Mouse (Mus musculus) kidney, embryonic 14.5 days (tissue): Measurements from ENCODE around the gene Arg1. TPM values are rescaled to one million over a fixed set of nuclear protein-coding genes. Genes with fewer than 3 reads are reported as not detected.
A peak's percentile ranks its signal among the peaks of the same experiment; 100 is the strongest.

ENCODE experiments used
- ATAC-seq: fragments of 200-750 bp; cut with Nextera tagmentation; 2 replicates; pipeline ENCODE4 v1.8.0; 2017; ENCODE audit warnings: moderate number of reproducible peaks, mild to moderate bottlenecking, moderate TSS enrichment, moderate library complexity; ENCODE audit not compliant: low FRiP score, low TSS enrichment
- H3K27ac ChIP-seq: fragments of 300-500 bp; sonication (generic); 2 replicates; pipeline ENCODE4 v1.5.1; 2014; ENCODE audit warnings: low read depth, mild to moderate bottlenecking, low read length, moderate library complexity, mixed read lengths
- H3K27me3 ChIP-seq: fragments of 300-500 bp; sonication (generic); 2 replicates; pipeline ENCODE4 v1.6.1; 2014; ENCODE audit warnings: mild to moderate bottlenecking, low read length; ENCODE audit not compliant: control insufficient read depth, insufficient read depth
- H3K36me3 ChIP-seq: fragments of 300-500 bp; sonication (generic); 2 replicates; pipeline ENCODE4 v1.6.1; 2014; ENCODE audit warnings: low read length, mixed read lengths; ENCODE audit not compliant: control insufficient read depth, insufficient read depth
- H3K4me1 ChIP-seq: fragments of 300-500 bp; sonication (generic); 2 replicates; pipeline ENCODE4 v1.6.1; 2014; ENCODE audit warnings: low read length, mixed read lengths; ENCODE audit not compliant: control insufficient read depth, insufficient read depth
- H3K4me2 ChIP-seq: fragments of 300-500 bp; sonication (generic); replicated peaks from 2 replicates; pipeline ENCODE4 v1.6.1; 2014; ENCODE audit warnings: low read depth, mild to moderate bottlenecking, low read length
- H3K4me3 ChIP-seq: fragments of 300-500 bp; sonication (generic); 2 replicates; pipeline ENCODE4 v1.5.1; 2014; ENCODE audit warnings: mild to moderate bottlenecking, low read length
- H3K9ac ChIP-seq: fragments of 300-500 bp; sonication (generic); 2 replicates; pipeline ENCODE4 v1.6.1; 2014; ENCODE audit warnings: low read depth, mild to moderate bottlenecking, low read length, moderate library complexity
- H3K9me3 ChIP-seq: fragments of 300-500 bp; sonication (generic); 2 replicates; pipeline ENCODE4 v1.6.1; 2016; ENCODE audit warnings: low read length; ENCODE audit not compliant: control insufficient read depth
- WGBS: fragments of 180-500 bp; shearing (Covaris S2); extraction: QIAGEN DNeasy Blood & Tissue Kit; methylation state at CpG from one replicate; pipeline ENCODE4 v1.1.7; 2014; 5-methylcytosine and 5-hydroxymethylcytosine counted together
- microRNA-seq: library from miRNA; unstranded; fragments of <30 nt; microRNA quantifications from one replicate; pipeline ENCODE4, GENCODE M21; 2016
- polyA plus RNA-seq: library from polyadenylated mRNA; unstranded; fragments of >200 nt; fragmentation: Nextera tagmentation; extraction: Ambion mirVana; gene quantifications from 2 replicates; pipeline ENCODE4 v1.2.1, GENCODE M21; 2014

Gene Arg1
- polyA plus RNA-seq, 1 experiment from 2014 or later = 3.6 TPM

DNA sequence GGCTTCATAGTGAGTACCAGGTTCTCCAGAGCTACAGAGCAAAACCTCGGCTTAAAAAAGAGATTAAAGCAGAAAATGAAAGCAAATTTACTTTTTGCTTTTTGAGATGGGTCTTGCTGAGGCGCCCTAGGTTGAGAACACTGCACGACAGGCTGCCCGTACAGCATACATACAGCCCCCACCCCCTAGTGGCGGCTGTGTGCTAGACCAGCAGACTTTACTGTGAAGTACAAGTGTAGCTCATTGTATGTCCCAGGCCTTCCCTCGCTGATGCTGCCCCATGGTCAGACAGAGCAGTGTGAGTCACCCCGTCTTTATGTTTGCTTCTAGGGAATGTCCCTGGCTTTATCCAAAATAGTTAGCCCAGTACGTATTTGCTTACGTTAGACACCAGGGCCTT, 41.3 kb downstream of the Arg1 start:
- ATAC-seq = peak; percentile 55; the same call in 1 of the 2 replicates
- H3K4me2 ChIP-seq = no peak overlapping the region
- no peak overlapping the region for H3K27ac ChIP-seq
- H3K36me3 ChIP-seq = peaks cover 89% of the 10 kb centered on the region
- H3K9me3 ChIP-seq = no peaks in the 10 kb centered on the region
- WGBS = 88% methylated on average over 9 of the region's 9 CpGs
- H3K27me3 ChIP-seq = no peaks in the 10 kb centered on the region
- no peak overlapping the region for H3K4me3 ChIP-seq
- H3K4me1 ChIP-seq = no peaks in the 10 kb centered on the region
- H3K9ac ChIP-seq = no peak overlapping the region

DNA sequence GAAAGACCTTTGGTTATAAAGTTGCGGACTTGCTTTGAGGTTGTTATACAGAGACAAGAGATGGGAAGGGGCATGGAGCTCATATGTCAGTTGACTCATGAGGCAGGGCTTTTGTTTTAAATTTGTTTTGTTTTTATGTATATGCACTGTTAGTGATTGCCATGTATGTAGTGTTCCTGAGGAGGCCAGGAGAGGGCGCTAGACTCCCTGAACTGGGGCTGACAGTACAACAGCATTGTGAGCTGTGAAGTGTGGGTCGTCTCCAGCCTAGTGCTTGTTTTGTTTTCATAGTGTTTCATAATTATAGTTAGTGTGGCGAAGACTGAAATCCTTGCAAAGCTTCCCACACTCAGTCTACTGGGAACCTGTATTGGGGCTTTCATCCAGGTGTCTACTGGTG, 53.7 kb downstream of the Arg1 start:
- H3K4me2 ChIP-seq = no peak overlapping the region
- H3K36me3 ChIP-seq = peaks cover 65% of the 10 kb centered on the region
- H3K4me3 ChIP-seq = no peak overlapping the region
- no peak overlapping the region for H3K27ac ChIP-seq
- 77% methylated on average over 4 of the region's 4 CpGs for WGBS
- H3K9ac ChIP-seq = no peak overlapping the region
- no peaks in the 10 kb centered on the region for H3K9me3 ChIP-seq
- no peak for ATAC-seq
- H3K27me3 ChIP-seq = no peaks in the 10 kb centered on the region
- H3K4me1 ChIP-seq = 0 out of 2 replicates have a peak, but pooled peaks cover 2% of the 10 kb centered on the region

DNA sequence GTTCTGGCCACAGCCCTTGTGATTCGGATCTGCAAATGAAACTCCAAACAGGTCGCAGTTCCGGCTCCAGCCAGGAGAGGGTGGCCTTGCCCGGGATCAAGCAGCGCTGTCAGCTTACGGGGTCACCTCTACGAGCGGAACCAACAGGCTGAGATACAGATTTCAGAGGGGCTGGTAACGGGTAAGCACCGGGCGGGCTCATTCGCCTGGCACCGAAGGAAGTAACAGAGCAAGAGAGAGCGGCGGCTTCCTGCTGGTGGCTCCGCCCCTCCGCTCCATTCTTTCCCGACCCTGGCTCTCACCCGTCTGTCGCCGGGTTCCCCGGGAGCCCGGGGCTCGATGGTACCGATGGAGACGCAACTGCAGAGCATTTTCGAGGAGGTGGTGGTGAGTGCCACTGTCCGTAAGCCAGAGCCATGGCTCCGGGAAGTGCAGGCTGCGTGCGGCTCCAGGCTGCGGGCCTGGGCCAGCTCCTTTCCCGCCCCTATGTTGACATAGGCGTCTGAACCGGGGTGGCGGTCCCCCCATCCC, 57.5 kb downstream of the Arg1 start, which contains the start of gene Med23:
Med23 (plus strand) TSS at position 227 of the 531 bp plus-strand sequence.
- Histone ChIP-seq H3K9me3 (no peaks in the 10 kb centered on the region), H3K4me1 (0 out of 2 replicates have a peak, but pooled peaks cover 2% of the 10 kb centered on the region), H3K4me2 (peak within 1 kb of the TSS; percentile 58), H3K27me3 (no peaks in the 10 kb centered on the region), H3K36me3 (peaks cover 30% of the 10 kb centered on the region), H3K9ac (peak within 1 kb of the TSS; percentile 83), H3K4me3 (peak within 1 kb of the TSS; percentile 85), H3K27ac (no peak within 1 kb of the TSS)
- under 1% methylated on average over 36 of the region's 36 CpGs for WGBS
- ATAC-seq = peak; percentile 100

Small RNAs within 50 kb of the gene (microRNA-seq; reads per million reads assigned to microRNA genes)
- gene Mir6905 = not detected

Other genes with a start within 250 kb of the Arg1 start
- gene Enpp1, start 215.3 kb downstream of the Arg1 start, polyA plus RNA-seq = 0.90 and 2.5 TPM in 2 replicates
- gene Enpp3, start 84.7 kb downstream of the Arg1 start, polyA plus RNA-seq = 4.3 and 4.4 TPM in 2 replicates
- 20.0 and 28.7 TPM in 2 replicates for gene Med23, start 57.5 kb downstream of the Arg1 start, polyA plus RNA-seq